In genomic region chr2:142522471-142522870, GRCm38 (mm10) we compare ENCODE assay signal across 11 mouse cellular contexts.
"Had no signal": no experiment of that assay in that cellular context is flagged by ENCODE, and none has a peak within 500 bp of the region (broad histone marks: within the 10 kb centered on the region; RNA-seq: fewer than 3 reads in every experiment).

No protein-coding gene starts in this region.

- DNase-seq: right cerebral cortex, adult 18-20 months; right cerebral cortex, postnatal 14 days; right cerebral cortex, postnatal 25 days; right cerebral cortex, postnatal 4 days; spleen, adult 18-20 months; thymus, adult 18-20 months; thymus, adult 2 months; thymus, postnatal 14 days; thymus, postnatal 25 days; thymus, postnatal 36 days; thymus, postnatal 4 days had no signal
